Mouse (Mus musculus) MEL (cell line): ENCODE results near the gene Slc25a25.

ENCODE experiments used
- CTCF ChIP-seq, 3 experiments: IDR thresholded peaks in 2 of 3; conservative IDR thresholded peaks in 1 of 3; 2 replicates each; pipeline ENCODE4 v1.5.1; 2011 to 2012; ENCODE audit warnings: low read length in 3 of 3, low read depth in 2 of 3, mild to moderate bottlenecking in 2 of 3, improper control_type of control experiment in 1 of 3, inconsistent platforms in 1 of 3, mixed read lengths in 1 of 3, moderate library complexity in 1 of 3; ENCODE audit not compliant: control insufficient read depth in 1 of 3, insufficient read depth in 1 of 3, poor library complexity in 1 of 3, severe bottlenecking in 1 of 3
- ELF1 ChIP-seq: IDR thresholded peaks from 2 replicates; pipeline ENCODE4 v1.6.1; 2014; ENCODE audit warnings: low read depth, mild to moderate bottlenecking, inconsistent platforms, low read length, improper control_type of control experiment, moderate library complexity
- NELFE ChIP-seq: IDR thresholded peaks from 2 replicates; pipeline ENCODE4 v1.6.1; 2011; ENCODE audit warnings: low read depth, low read length, improper control_type of control experiment
- POLR2A ChIP-seq, 2 experiments: IDR thresholded peaks; 2 replicates each; pipeline ENCODE4 v1.6.1; 2011 to 2012; ENCODE audit warnings: low read length in 2 of 2, mild to moderate bottlenecking in 2 of 2, control low read depth in 1 of 2, improper control_type of control experiment in 1 of 2, low read depth in 1 of 2, moderate library complexity in 1 of 2; ENCODE audit not compliant: control insufficient read depth in 1 of 2, insufficient read depth in 1 of 2, poor library complexity in 1 of 2
- RCOR1 ChIP-seq: IDR thresholded peaks from 2 replicates; pipeline ENCODE4 v1.6.1; 2012; ENCODE audit warnings: low read depth, mild to moderate bottlenecking, inconsistent platforms, low read length, improper control_type of control experiment
- TAL1 ChIP-seq: IDR thresholded peaks from 2 replicates; pipeline ENCODE4 v1.6.1; 2012; ENCODE audit warnings: mild to moderate bottlenecking, inconsistent platforms, low read length, moderate library complexity, mixed read lengths
- ZKSCAN1 ChIP-seq: IDR thresholded peaks from 2 replicates; pipeline ENCODE4 v1.6.1; 2012; ENCODE audit warnings: low read depth, mild to moderate bottlenecking, inconsistent platforms, low read length, improper control_type of control experiment, moderate library complexity

DNA sequence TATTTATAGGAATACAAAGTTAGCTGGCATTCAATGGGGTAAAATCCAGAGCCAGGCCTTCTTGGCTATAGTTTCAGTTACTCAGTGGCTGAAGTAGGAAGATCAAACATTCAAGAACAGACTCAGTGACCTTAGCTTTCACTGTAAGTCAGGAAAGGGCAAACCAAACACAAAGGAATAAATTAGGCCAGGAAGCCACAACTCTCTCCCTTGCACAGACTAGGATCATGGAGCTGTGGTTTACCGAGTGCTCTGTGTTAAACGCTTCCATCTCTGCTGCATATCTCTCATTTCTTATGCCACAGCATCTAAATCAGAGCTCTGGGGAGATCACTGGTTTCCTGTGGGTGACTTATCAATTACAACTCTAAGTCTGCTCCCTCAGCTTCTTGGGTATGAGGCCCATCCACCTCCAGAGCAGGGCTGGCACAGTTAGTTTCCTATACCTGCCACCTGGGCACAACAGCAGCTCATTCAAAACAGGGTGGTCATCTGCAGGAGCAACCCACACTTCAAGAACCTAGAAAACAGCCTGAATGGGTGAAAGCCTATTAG lies 13.6 kb downstream of the Slc25a25 start:
- no peak for TF ChIP-seq POLR2A (IDR thresholded peaks at IDR 0.05; ENCODE audit: control insufficient read depth in 1 of 2, insufficient read depth in 1 of 2, low read depth in 1 of 2, low read length in 2 of 2, poor library complexity in 1 of 2)
- TF ChIP-seq ZKSCAN1: no peak
- TF ChIP-seq TAL1: no peak
- TF ChIP-seq RCOR1: peak; percentile 52; the same call in 1 of the 2 replicates
- TF ChIP-seq NELFE: no peak
- TF ChIP-seq ELF1: no peak
- no peak for TF ChIP-seq CTCF (IDR thresholded peaks at IDR 0.05 in 2 of 3, conservative IDR thresholded peaks at IDR 0.05 in 1 of 3; ENCODE audit: control insufficient read depth in 1 of 3, insufficient read depth in 1 of 3, low read depth in 2 of 3, low read length in 3 of 3, poor library complexity in 1 of 3, severe bottlenecking in 1 of 3)
